Mouse (Mus musculus): ENCODE measurements around the gene Nid2.

DNA sequence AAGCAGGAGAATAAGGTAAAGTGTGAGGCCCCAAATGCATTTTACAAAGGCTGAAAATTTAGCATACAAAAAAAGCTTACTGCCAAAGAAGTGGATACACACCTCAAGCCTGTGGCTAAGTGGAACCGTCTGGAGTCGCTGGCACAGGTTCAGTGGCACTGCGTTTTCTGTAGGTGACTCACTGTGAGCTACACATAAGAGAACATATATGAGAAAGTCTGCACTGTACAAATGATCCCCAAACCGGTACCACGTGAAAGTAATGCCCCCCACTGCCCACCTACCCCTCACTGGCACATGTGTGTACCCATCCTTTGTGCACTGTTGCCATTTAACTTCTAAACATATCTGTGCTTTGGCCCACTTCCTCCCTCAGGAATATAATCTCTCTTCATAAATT is 22.8 kb upstream of the Nid2 start:
- TF ChIP-seq ZNF384 (IDR thresholded peaks at IDR 0.05; ENCODE audit: low read depth, low read length) (no peak), BHLHE40 (IDR thresholded peaks at IDR 0.05; ENCODE audit: borderline replicate concordance, low read depth, low read length) (no peak), MXI1 (IDR thresholded peaks at IDR 0.05; ENCODE audit: low read depth, low read length) (no peak), RAD21 (IDR thresholded peaks at IDR 0.05; ENCODE audit: low read depth, low read length) (no peak), POLR2A (IDR thresholded peaks at IDR 0.05; ENCODE audit: control insufficient read depth in 1 of 2, insufficient read depth in 1 of 2, low read depth in 1 of 2, low read length in 2 of 2, poor library complexity in 1 of 2) (no peak), CTCF (IDR thresholded peaks at IDR 0.05 in 2 of 3, conservative IDR thresholded peaks at IDR 0.05 in 1 of 3; ENCODE audit: control insufficient read depth in 1 of 3, insufficient read depth in 1 of 3, low read depth in 2 of 3, low read length in 3 of 3, poor library complexity in 1 of 3, severe bottlenecking in 1 of 3) (no peak), MYB (IDR thresholded peaks at IDR 0.05; ENCODE audit: low read depth, low read length) (no peak)

Data from MEL (cell line).